ENCODE assay signal across 8 mouse cellular contexts in the genomic region with DNA sequence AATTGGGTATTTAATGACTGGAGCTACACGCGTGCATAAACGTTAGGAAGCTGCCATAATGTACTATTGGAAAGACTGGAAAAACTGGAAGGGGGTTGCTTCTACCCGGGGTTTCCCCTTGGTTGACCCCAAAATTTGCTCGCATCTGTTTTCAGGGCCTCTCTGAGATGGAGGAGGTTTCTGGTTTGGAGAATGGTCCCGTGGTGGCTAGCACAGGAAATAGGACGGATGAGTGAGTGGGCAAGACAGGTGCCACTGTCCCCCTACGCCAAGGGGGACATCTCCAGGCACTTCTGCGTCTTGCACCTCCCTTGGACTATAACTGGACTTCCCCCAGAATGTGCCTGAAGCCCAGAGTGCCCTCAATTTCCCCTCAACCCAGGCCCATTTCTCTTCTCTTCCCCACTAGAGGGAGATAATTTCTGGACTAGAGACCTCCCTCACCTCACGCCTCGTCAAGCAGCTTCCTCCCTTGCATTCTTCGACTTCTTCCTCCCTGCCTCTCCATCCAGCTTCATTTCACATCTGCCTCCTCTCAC. TPM values are rescaled to one million over a fixed set of nuclear protein-coding genes. Genes with fewer than 3 reads are reported as not detected.
DNase-seq lines count a peak whose midpoint lies in the region; ATAC-seq and TF ChIP-seq lines count a peak whose summit lies in the region.

No protein-coding gene starts in this region.

- H3K27me3 ChIP-seq in neural tube, embryonic 11.5 days (ENCODE audit: control insufficient read depth, insufficient read depth, low read length), result no peaks in the 10 kb centered on the region
- no peaks in the 10 kb centered on the region for H3K27me3 ChIP-seq in limb, embryonic 14.5 days (ENCODE audit: control insufficient read depth, insufficient read depth, low read length)
- H3K27me3 ChIP-seq in small intestine, adult 2 months (ENCODE audit: control insufficient read depth, insufficient read depth, low read length), result no peaks in the 10 kb centered on the region

- TF ChIP-seq CTCF in small intestine, adult 2 months (IDR thresholded peaks at IDR 0.05; ENCODE audit: extremely low read depth, insufficient read length, insufficient replicate concordance, low read depth, low read length), result peak; percentile 43; the same call in 1 of the 2 replicates

- TF ChIP-seq POLR2A in limb, embryonic 14.5 days (IDR thresholded peaks at IDR 0.05; ENCODE audit: borderline replicate concordance, extremely low read depth, insufficient read depth, insufficient read length), result no peak
- no peak for TF ChIP-seq POLR2A in small intestine, adult 2 months (IDR thresholded peaks at IDR 0.05; ENCODE audit: low read depth, low read length)

- no peaks in the 10 kb centered on the region for H3K9me3 ChIP-seq in neural tube, embryonic 11.5 days (ENCODE audit: control insufficient read depth, low read length)
- no peaks in the 10 kb centered on the region for H3K9me3 ChIP-seq in limb, embryonic 14.5 days (ENCODE audit: control insufficient read depth, low read length)

- peaks cover 40% of the 10 kb centered on the region for H3K4me1 ChIP-seq in neural tube, embryonic 11.5 days (ENCODE audit: control insufficient read depth, insufficient read depth, low read length)
- peaks cover 34% of the 10 kb centered on the region for H3K4me1 ChIP-seq in limb, embryonic 14.5 days (ENCODE audit: control insufficient read depth, insufficient read depth, low read length)
- H3K4me1 ChIP-seq in small intestine, adult 2 months (ENCODE audit: control insufficient read depth, insufficient read depth, insufficient read length, low read length), result peaks cover 21% of the 10 kb centered on the region

- H3K4me2 ChIP-seq in neural tube, embryonic 11.5 days (ENCODE audit: low read depth), result peak overlapping the region; percentile 73
- peak overlapping the region; percentile 64 for H3K4me2 ChIP-seq in limb, embryonic 14.5 days (replicated peaks; ENCODE audit: low read depth, low read length, severe bottlenecking)

- peak overlapping the region; percentile 47 for H3K4me3 ChIP-seq in neural tube, embryonic 11.5 days (ENCODE audit: low read depth, low read length)
- peak overlapping the region; percentile 50 for H3K4me3 ChIP-seq in limb, embryonic 14.5 days (replicated peaks; ENCODE audit: low read length)
- peak overlapping the region; percentile 77 for H3K4me3 ChIP-seq in small intestine, adult 2 months (ENCODE audit: low read depth, low read length)

- peak overlapping the region; percentile 73 for H3K9ac ChIP-seq in neural tube, embryonic 11.5 days (ENCODE audit: low read length)
- peak overlapping the region; percentile 83 for H3K9ac ChIP-seq in limb, embryonic 14.5 days (ENCODE audit: low read depth, low read length, severe bottlenecking)

- no peaks in the 10 kb centered on the region for H3K36me3 ChIP-seq in neural tube, embryonic 11.5 days (ENCODE audit: control insufficient read depth, insufficient read depth, low read length)
- H3K36me3 ChIP-seq in limb, embryonic 14.5 days (ENCODE audit: control insufficient read depth, insufficient read depth, low read length), result no peaks in the 10 kb centered on the region
- H3K36me3 ChIP-seq in small intestine, adult 2 months (ENCODE audit: control insufficient read depth, insufficient read depth, low read length), result no peaks in the 10 kb centered on the region

- WGBS in neural tube, embryonic 11.5 days, result 37% methylated on average over 12 of the region's 12 CpGs
- 26% methylated on average over 12 of the region's 12 CpGs for WGBS in limb, embryonic 14.5 days
- WGBS in small intestine, adult 2 months, result 11% methylated on average over 12 of the region's 12 CpGs

- ATAC-seq in neural tube, embryonic 11.5 days (ENCODE audit: insufficient read depth, low FRiP score, low TSS enrichment), result peak; percentile 5; the same call in 1 of the 2 replicates
- peak; percentile 42 for ATAC-seq in erythroid progenitor cell, adult 5-6 weeks (replicated peaks; ENCODE audit: low FRiP score, poor library complexity, severe bottlenecking)
- peak; percentile 7; the same call in 1 of the 2 replicates for ATAC-seq in limb, embryonic 14.5 days (ENCODE audit: low FRiP score, low read depth)

- peak overlapping the region; percentile 96 for H3K27ac ChIP-seq in neural tube, embryonic 11.5 days (ENCODE audit: low read depth, low read length)
- H3K27ac ChIP-seq in limb, embryonic 14.5 days (replicated peaks; ENCODE audit: low read depth, low read length), result peak overlapping the region; percentile 99
- H3K27ac ChIP-seq in small intestine, adult 2 months (ENCODE audit: insufficient read depth, low read depth, low read length), result peak overlapping the region; percentile 98

- peak; percentile 24 for DNase-seq in neural tube, embryonic 11.5 days (ENCODE audit: low spot score)
- no peak for DNase-seq in neural tube, embryonic 10.5 days (ENCODE audit: extremely low spot score, low spot score)
- no peak for DNase-seq in limb, embryonic 14.5 days (ENCODE audit: low spot score)
- no peak for DNase-seq in adrenal gland, adult 8-10 months
- DNase-seq in layer of hippocampus, adult 9-10 months (ENCODE audit: low spot score), result no peak
- no peak for DNase-seq in urinary bladder, adult 2 months (ENCODE audit: low spot score)

RNA-seq across cellular contexts. Expression of a gene that starts 1.4 kb away (rescaled TPM):
- polyA plus RNA-seq in neural tube, embryonic 11.5 days (2014; fragmentation: Nextera tagmentation; extraction: Ambion mirVana), result 70.6 and 83.3 TPM in 2 replicates
- total RNA-seq in erythroid progenitor cell, adult 5-6 weeks (2015; ENCODE audit: low replicate concordance), result 2.2 and 4.2 TPM in 2 replicates
- total RNA-seq in erythroid progenitor cell, adult 5-6 weeks (2017; ENCODE audit: low replicate concordance), result 3.9 and 4.8 TPM in 2 replicates
- polyA plus RNA-seq in limb, embryonic 14.5 days (2012; rRNA removed), result 89.4 and 126 TPM in 2 replicates
- polyA plus RNA-seq in limb, embryonic 14.5 days (2014; fragmentation: Nextera tagmentation; extraction: Ambion mirVana), result 30.3 and 37.5 TPM in 2 replicates
- polyA plus RNA-seq in small intestine, adult 2 months (2012; rRNA removed), result 37.9 and 72.7 TPM in 2 replicates
- 10 to 100 TPM; 52.7 to 86.6 (median 71.6) TPM for total RNA-seq in adrenal gland, adult 8-10 months (2022)
- 105 and 107 TPM in 2 replicates for polyA plus RNA-seq in urinary bladder, adult 2 months (2012; rRNA removed)

RNA-seq across cellular contexts. Expression of a gene that starts 3.7 kb away (rescaled TPM):
- 0.61 and 1.6 TPM in 2 replicates for polyA plus RNA-seq in neural tube, embryonic 11.5 days (2014; fragmentation: Nextera tagmentation; extraction: Ambion mirVana)
- total RNA-seq in erythroid progenitor cell, adult 5-6 weeks (2015; ENCODE audit: low replicate concordance), result 6.5 TPM in 1 of 2 replicates, not detected in the other
- 0.15 TPM in 1 of 2 replicates, not detected in the other for total RNA-seq in erythroid progenitor cell, adult 5-6 weeks (2017; ENCODE audit: low replicate concordance)
- polyA plus RNA-seq in limb, embryonic 14.5 days (2012; rRNA removed), result 0.99 and 1.3 TPM in 2 replicates
- 0.28 and 0.81 TPM in 2 replicates for polyA plus RNA-seq in limb, embryonic 14.5 days (2014; fragmentation: Nextera tagmentation; extraction: Ambion mirVana)
- polyA plus RNA-seq in small intestine, adult 2 months (2012; rRNA removed), result 53.4 and 91.5 TPM in 2 replicates
- 1 to 10 TPM; 1.1 to 2.2 (median 1.6) TPM for total RNA-seq in adrenal gland, adult 8-10 months (2022)
- 1.1 and 1.5 TPM in 2 replicates for polyA plus RNA-seq in urinary bladder, adult 2 months (2012; rRNA removed)

RNA-seq across cellular contexts. Expression of a gene that starts 23.1 kb away (rescaled TPM):
- polyA plus RNA-seq in neural tube, embryonic 11.5 days (2014; fragmentation: Nextera tagmentation; extraction: Ambion mirVana), result not detected in 2 replicates
- not detected in 2 replicates for total RNA-seq in erythroid progenitor cell, adult 5-6 weeks (2015; ENCODE audit: low replicate concordance)
- not detected in 2 replicates for total RNA-seq in erythroid progenitor cell, adult 5-6 weeks (2017; ENCODE audit: low replicate concordance)
- not detected in 2 replicates for polyA plus RNA-seq in limb, embryonic 14.5 days (2012; rRNA removed)
- polyA plus RNA-seq in limb, embryonic 14.5 days (2014; fragmentation: Nextera tagmentation; extraction: Ambion mirVana), result not detected in 2 replicates
- polyA plus RNA-seq in small intestine, adult 2 months (2012; rRNA removed), result not detected in 2 replicates
- total RNA-seq in adrenal gland, adult 8-10 months (2022), result not detected
- not detected in 2 replicates for polyA plus RNA-seq in urinary bladder, adult 2 months (2012; rRNA removed)

RNA-seq across cellular contexts. Expression of a gene that starts 34.6 kb away (rescaled TPM):
- 76.7 and 77.2 TPM in 2 replicates for polyA plus RNA-seq in neural tube, embryonic 11.5 days (2014; fragmentation: Nextera tagmentation; extraction: Ambion mirVana)
- 6.5 and 20.5 TPM in 2 replicates for total RNA-seq in erythroid progenitor cell, adult 5-6 weeks (2015; ENCODE audit: low replicate concordance)
- total RNA-seq in erythroid progenitor cell, adult 5-6 weeks (2017; ENCODE audit: low replicate concordance), result 11.6 and 16.2 TPM in 2 replicates
- polyA plus RNA-seq in limb, embryonic 14.5 days (2012; rRNA removed), result 220 and 277 TPM in 2 replicates
- polyA plus RNA-seq in limb, embryonic 14.5 days (2014; fragmentation: Nextera tagmentation; extraction: Ambion mirVana), result 143 and 160 TPM in 2 replicates
- 12.7 and 19.1 TPM in 2 replicates for polyA plus RNA-seq in small intestine, adult 2 months (2012; rRNA removed)
- total RNA-seq in adrenal gland, adult 8-10 months (2022), result 10 to 100 TPM; 40.7 to 74.9 (median 57.2) TPM
- 44.4 and 53.8 TPM in 2 replicates for polyA plus RNA-seq in urinary bladder, adult 2 months (2012; rRNA removed)

Comparison
In these comparisons a context has a peak if more than half of its experiments do, and no peak if none do; other contexts are left out.
1. RNA of a gene that starts 3.7 kb away (polyA plus RNA-seq): 53.4 to 91.5 TPM in small intestine, adult 2 months; 0.28 to 1.3 TPM in limb, embryonic 14.5 days, 1.1 to 1.5 TPM in urinary bladder, adult 2 months and 0.61 to 1.6 TPM in neural tube, embryonic 11.5 days; every median in the first group is over 10 times any median in the second.
2. Peak in every context shown above with its lines, with median percentiles within 50 percentile points of each other: ATAC-seq, H3K27ac ChIP-seq and H3K4me3 ChIP-seq.